Mouse (Mus musculus) neural tube, embryonic 15.5 days (tissue): ENCODE data around the gene Pcdh17. TPM values are rescaled to one million over a fixed set of nuclear protein-coding genes. Genes with fewer than 3 reads are reported as not detected.

Experiments used
- ATAC-seq: fragments of 200-750 bp; cut with Nextera tagmentation; 2 replicates; pipeline ENCODE4 v1.8.0; 2017; ENCODE audit warnings: mild to moderate bottlenecking, moderate TSS enrichment, moderate library complexity; ENCODE audit not compliant: low FRiP score
- H3K27ac ChIP-seq: fragments of 300-500 bp; sonication (generic); replicated peaks from 2 replicates; pipeline ENCODE4 v1.5.1; 2015; ENCODE audit warnings: mild to moderate bottlenecking, inconsistent platforms
- H3K27me3 ChIP-seq: fragments of 300-500 bp; sonication (generic); replicated peaks from 2 replicates; pipeline ENCODE4 v1.6.1; 2015; ENCODE audit warnings: inconsistent platforms
- H3K36me3 ChIP-seq: fragments of 300-500 bp; sonication (generic); 2 replicates; pipeline ENCODE4 v1.6.1; 2015; ENCODE audit warnings: inconsistent platforms
- H3K4me1 ChIP-seq: fragments of 300-500 bp; sonication (generic); 2 replicates; pipeline ENCODE4 v1.6.1; 2015; ENCODE audit warnings: inconsistent platforms
- H3K4me2 ChIP-seq: fragments of 300-500 bp; sonication (generic); 2 replicates; pipeline ENCODE4 v1.6.1; 2015; ENCODE audit warnings: inconsistent platforms, mild to moderate bottlenecking, moderate library complexity
- H3K4me3 ChIP-seq: fragments of 300-500 bp; sonication (generic); replicated peaks from 2 replicates; pipeline ENCODE4 v1.5.1; 2015; ENCODE audit warnings: mild to moderate bottlenecking, inconsistent platforms
- H3K9ac ChIP-seq: fragments of 300-500 bp; sonication (generic); replicated peaks from 2 replicates; pipeline ENCODE4 v1.6.1; 2015; ENCODE audit warnings: mild to moderate bottlenecking, inconsistent platforms
- H3K9me3 ChIP-seq: fragments of 300-500 bp; sonication (generic); replicated peaks from 2 replicates; pipeline ENCODE4 v1.6.1; 2016; ENCODE audit warnings: inconsistent platforms
- WGBS: fragments of 180-500 bp; shearing (Covaris S2); methylation state at CpG from one replicate; pipeline ENCODE4 v1.1.7; 2015; ENCODE audit warnings: mixed read lengths; 5-methylcytosine and 5-hydroxymethylcytosine counted together
- polyA plus RNA-seq: library from polyadenylated mRNA; unstranded; fragments of >200 nt; fragmentation: Nextera tagmentation; extraction: Ambion mirVana; gene quantifications from 2 replicates; pipeline ENCODE4 v1.2.1, GENCODE M21; 2015

Pcdh17 gene
- polyA plus RNA-seq, 1 experiment from 2014 or later, result 32.8 TPM

- Histone ChIP-seq H3K36me3 (no peaks in the 10 kb centered on the region), H3K4me1 (no peaks in the 10 kb centered on the region), H3K27me3 (no peaks in the 10 kb centered on the region), H3K4me3 (no peak overlapping the region), H3K27ac (no peak overlapping the region), H3K9ac (no peak overlapping the region), H3K4me2 (no peak overlapping the region), H3K9me3 (no peaks in the 10 kb centered on the region)
- 95% methylated on average over 2 of the region's 2 CpGs for WGBS
- no peak for ATAC-seq
These were observed 67.6 kb downstream of the Pcdh17 start for GRCm38 (mm10) chr14:84511010-84511409.

GRCm38 (mm10) chr14:84532397-84532796 lies 89.0 kb downstream of the Pcdh17 start:
- ATAC-seq, result no peak
- WGBS, result 40% methylated on average over 2 of the region's 2 CpGs
- H3K27me3 ChIP-seq, result no peaks in the 10 kb centered on the region
- H3K9me3 ChIP-seq, result no peaks in the 10 kb centered on the region
- 0 out of 2 replicates have a peak, but pooled peaks cover 7% of the 10 kb centered on the region for H3K36me3 ChIP-seq
- no peak overlapping the region for H3K9ac ChIP-seq
- H3K4me3 ChIP-seq, result no peak overlapping the region
- H3K27ac ChIP-seq, result no peak overlapping the region
- no peaks in the 10 kb centered on the region for H3K4me1 ChIP-seq
- H3K4me2 ChIP-seq, result no peak overlapping the region

- H3K9me3 ChIP-seq, result no peaks in the 10 kb centered on the region
- no peak overlapping the region for H3K4me2 ChIP-seq
- ATAC-seq, result no peak
- H3K27me3 ChIP-seq, result no peaks in the 10 kb centered on the region
- H3K9ac ChIP-seq, result no peak overlapping the region
- H3K36me3 ChIP-seq, result 0 out of 2 replicates have a peak, but pooled peaks cover 7% of the 10 kb centered on the region
- H3K4me1 ChIP-seq, result no peaks in the 10 kb centered on the region
- H3K27ac ChIP-seq, result no peak overlapping the region
- no peak overlapping the region for H3K4me3 ChIP-seq
These were observed 91.9 kb downstream of the Pcdh17 start for GRCm38 (mm10) chr14:84535264-84535663.

- Histone ChIP-seq H3K4me3 (no peak overlapping the region), H3K9me3 (no peaks in the 10 kb centered on the region), H3K4me2 (no peak overlapping the region), H3K9ac (no peak overlapping the region), H3K36me3 (no peaks in the 10 kb centered on the region), H3K4me1 (no peaks in the 10 kb centered on the region), H3K27me3 (no peaks in the 10 kb centered on the region), H3K27ac (no peak overlapping the region)
- no peak for ATAC-seq
- 78% methylated on average over 3 of the region's 3 CpGs for WGBS
These were observed 98.5 kb downstream of the Pcdh17 start for GRCm38 (mm10) chr14:84541838-84542237.

GRCm38 (mm10) chr14:84545968-84546367 lies 102.6 kb downstream of the Pcdh17 start:
- no peaks in the 10 kb centered on the region for H3K9me3 ChIP-seq
- peak; percentile 43 for ATAC-seq
- 7% methylated on average over 2 of the region's 2 CpGs for WGBS
- H3K36me3 ChIP-seq, result no peaks in the 10 kb centered on the region
- no peak overlapping the region for H3K27ac ChIP-seq
- H3K27me3 ChIP-seq, result no peaks in the 10 kb centered on the region
- no peak overlapping the region for H3K4me3 ChIP-seq
- H3K9ac ChIP-seq, result no peak overlapping the region
- no peak overlapping the region for H3K4me2 ChIP-seq
- peaks cover 3% of the 10 kb centered on the region; the same call in 1 of the 2 replicates for H3K4me1 ChIP-seq

GRCm38 (mm10) chr14:84547513-84548194 lies 104.3 kb downstream of the Pcdh17 start:
- no peaks in the 10 kb centered on the region for H3K27me3 ChIP-seq
- H3K9me3 ChIP-seq, result no peaks in the 10 kb centered on the region
- H3K27ac ChIP-seq, result no peak overlapping the region
- H3K36me3 ChIP-seq, result no peaks in the 10 kb centered on the region
- H3K4me3 ChIP-seq, result no peak overlapping the region
- peak; percentile 66; the same call in 1 of the 2 replicates for ATAC-seq
- WGBS, result 48% methylated on average over 10 of the region's 10 CpGs
- no peak overlapping the region for H3K9ac ChIP-seq
- no peak overlapping the region for H3K4me2 ChIP-seq
- H3K4me1 ChIP-seq, result peaks cover 3% of the 10 kb centered on the region; the same call in 1 of the 2 replicates

- ATAC-seq, result no peak
- peaks cover 3% of the 10 kb centered on the region; the same call in 1 of the 2 replicates for H3K4me1 ChIP-seq
- no peak overlapping the region for H3K27ac ChIP-seq
- H3K9ac ChIP-seq, result no peak overlapping the region
- H3K36me3 ChIP-seq, result no peaks in the 10 kb centered on the region
- no peaks in the 10 kb centered on the region for H3K27me3 ChIP-seq
- WGBS, result 91% methylated on average over 5 of the region's 5 CpGs
- no peak overlapping the region for H3K4me2 ChIP-seq
- H3K9me3 ChIP-seq, result no peaks in the 10 kb centered on the region
- no peak overlapping the region for H3K4me3 ChIP-seq
These were observed 108.2 kb downstream of the Pcdh17 start for GRCm38 (mm10) chr14:84551546-84551945.

- Histone ChIP-seq H3K9ac (no peak overlapping the region), H3K9me3 (no peaks in the 10 kb centered on the region), H3K36me3 (no peaks in the 10 kb centered on the region), H3K27ac (no peak overlapping the region), H3K4me2 (no peak overlapping the region), H3K27me3 (no peaks in the 10 kb centered on the region), H3K4me1 (no peaks in the 10 kb centered on the region), H3K4me3 (no peak overlapping the region)
- no peak for ATAC-seq
These were observed 127.7 kb downstream of the Pcdh17 start for GRCm38 (mm10) chr14:84571071-84571470.
